Mouse (Mus musculus): Measurements from ENCODE around the gene Abhd4. TPM values are rescaled to one million over a fixed set of nuclear protein-coding genes. Genes with fewer than 3 reads are reported as not detected.

Abhd4 gene
- polyA plus RNA-seq, 1 experiment from 2014 or later: 40.2 TPM

GRCm38 (mm10) chr14:54219256-54219655 is 34.7 kb upstream of the Abhd4 start:
- ATAC-seq (ENCODE audit: low FRiP score, low TSS enrichment) (no peak), DNase-seq (ENCODE audit: low spot score) (no peak)
- H3K9ac ChIP-seq (ENCODE audit: low read length): no peak overlapping the region
- H3K4me3 ChIP-seq (ENCODE audit: low read depth, low read length): no peak overlapping the region
- 31% methylated on average over 8 of the region's 8 CpGs for WGBS
- H3K36me3 ChIP-seq (ENCODE audit: control insufficient read depth, insufficient read depth, low read length): no peaks in the 10 kb centered on the region
- H3K4me2 ChIP-seq (replicated peaks; ENCODE audit: low read depth): no peak overlapping the region
- no peaks in the 10 kb centered on the region for H3K9me3 ChIP-seq (ENCODE audit: control insufficient read depth, low read length)
- no peaks in the 10 kb centered on the region for H3K4me1 ChIP-seq (replicated peaks; ENCODE audit: control insufficient read depth, insufficient read depth)
- no peaks in the 10 kb centered on the region for H3K27me3 ChIP-seq (ENCODE audit: control insufficient read depth, insufficient read depth, low read length)
- TF ChIP-seq CTCF (IDR thresholded peaks at IDR 0.05; ENCODE audit: low read depth) (no peak), EP300 (optimal IDR thresholded peaks at IDR 0.05) (no peak)
- H3K27ac ChIP-seq (replicated peaks): no peak overlapping the region

- H3K36me3 ChIP-seq (ENCODE audit: control insufficient read depth, insufficient read depth, low read length): no peaks in the 10 kb centered on the region
- no peak for DNase-seq (ENCODE audit: low spot score)
- no peaks in the 10 kb centered on the region for H3K27me3 ChIP-seq (ENCODE audit: control insufficient read depth, insufficient read depth, low read length)
- TF ChIP-seq EP300 (optimal IDR thresholded peaks at IDR 0.05) (no peak), CTCF (IDR thresholded peaks at IDR 0.05; ENCODE audit: low read depth) (no peak)
- ATAC-seq (ENCODE audit: low FRiP score, low TSS enrichment): no peak
- no peak overlapping the region for H3K4me3 ChIP-seq (ENCODE audit: low read depth, low read length)
- no peaks in the 10 kb centered on the region for H3K9me3 ChIP-seq (ENCODE audit: control insufficient read depth, low read length)
- no peak overlapping the region for H3K27ac ChIP-seq (replicated peaks)
- 43% methylated on average over 7 of the region's 7 CpGs for WGBS
- H3K9ac ChIP-seq (ENCODE audit: low read length): no peak overlapping the region
- H3K4me2 ChIP-seq (replicated peaks; ENCODE audit: low read depth): no peak overlapping the region
- H3K4me1 ChIP-seq (replicated peaks; ENCODE audit: control insufficient read depth, insufficient read depth): peaks cover 3% of the 10 kb centered on the region; the same call in 1 of the 2 replicates
Observed at GRCm38 (mm10) chr14:54219849-54220248, 34.1 kb upstream of the Abhd4 start.

GRCm38 (mm10) chr14:54220726-54221494 is 33.1 kb upstream of the Abhd4 start:
- Histone ChIP-seq H3K4me1 (replicated peaks; ENCODE audit: control insufficient read depth, insufficient read depth) (peaks cover 3% of the 10 kb centered on the region; the same call in 1 of the 2 replicates), H3K27me3 (ENCODE audit: control insufficient read depth, insufficient read depth, low read length) (no peaks in the 10 kb centered on the region), H3K4me3 (ENCODE audit: low read depth, low read length) (no peak overlapping the region), H3K9me3 (ENCODE audit: control insufficient read depth, low read length) (no peaks in the 10 kb centered on the region), H3K27ac (replicated peaks) (no peak overlapping the region), H3K4me2 (replicated peaks; ENCODE audit: low read depth) (no peak overlapping the region), H3K9ac (ENCODE audit: low read length) (no peak overlapping the region), H3K36me3 (ENCODE audit: control insufficient read depth, insufficient read depth, low read length) (no peaks in the 10 kb centered on the region)
- ATAC-seq (ENCODE audit: low FRiP score, low TSS enrichment): no peak
- WGBS: 70% methylated on average over 8 of the region's 8 CpGs
- no peak for DNase-seq (ENCODE audit: low spot score)
- TF ChIP-seq CTCF (IDR thresholded peaks at IDR 0.05; ENCODE audit: low read depth): no peak
- no peak for TF ChIP-seq EP300 (optimal IDR thresholded peaks at IDR 0.05)

- H3K4me3 ChIP-seq (ENCODE audit: low read depth, low read length): no peak overlapping the region
- DNase-seq (ENCODE audit: low spot score) (no peak), ATAC-seq (ENCODE audit: low FRiP score, low TSS enrichment) (no peak)
- H3K27ac ChIP-seq (replicated peaks): no peak overlapping the region
- no peak overlapping the region for H3K4me2 ChIP-seq (replicated peaks; ENCODE audit: low read depth)
- H3K27me3 ChIP-seq (ENCODE audit: control insufficient read depth, insufficient read depth, low read length): no peaks in the 10 kb centered on the region
- WGBS: 97% methylated on average over 6 of the region's 6 CpGs
- H3K4me1 ChIP-seq (replicated peaks; ENCODE audit: control insufficient read depth, insufficient read depth): peaks cover 3% of the 10 kb centered on the region; the same call in 1 of the 2 replicates
- TF ChIP-seq CTCF (IDR thresholded peaks at IDR 0.05; ENCODE audit: low read depth) (no peak), EP300 (optimal IDR thresholded peaks at IDR 0.05) (no peak)
- no peak overlapping the region for H3K9ac ChIP-seq (ENCODE audit: low read length)
- H3K9me3 ChIP-seq (ENCODE audit: control insufficient read depth, low read length): no peaks in the 10 kb centered on the region
- no peaks in the 10 kb centered on the region for H3K36me3 ChIP-seq (ENCODE audit: control insufficient read depth, insufficient read depth, low read length)
Observed at GRCm38 (mm10) chr14:54221641-54222040, 32.3 kb upstream of the Abhd4 start.

DNA sequence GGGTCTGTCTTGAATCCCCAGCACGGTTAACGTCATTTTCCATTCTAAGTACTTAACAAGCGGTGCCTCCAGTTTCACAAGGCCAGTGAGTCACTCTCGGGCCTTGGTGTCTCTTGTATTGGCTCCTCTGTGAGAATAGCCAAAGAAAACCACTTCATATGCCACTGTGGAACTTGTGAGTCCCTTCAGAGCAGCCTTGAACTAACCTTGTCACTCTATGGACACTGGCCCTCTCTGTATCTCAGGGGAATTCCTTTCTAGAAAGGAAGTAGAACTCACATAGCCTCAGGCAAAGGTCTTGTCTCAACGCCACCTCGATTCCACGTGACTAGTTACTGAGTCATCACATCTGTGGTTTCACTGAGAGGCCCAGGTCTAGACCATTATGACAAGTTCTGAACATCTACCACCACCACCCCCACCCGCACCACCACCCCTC is 31.7 kb upstream of the Abhd4 start:
- no peak overlapping the region for H3K4me2 ChIP-seq (replicated peaks; ENCODE audit: low read depth)
- TF ChIP-seq EP300 (optimal IDR thresholded peaks at IDR 0.05) (no peak), CTCF (IDR thresholded peaks at IDR 0.05; ENCODE audit: low read depth) (no peak)
- H3K36me3 ChIP-seq (ENCODE audit: control insufficient read depth, insufficient read depth, low read length): no peaks in the 10 kb centered on the region
- WGBS: 60% methylated on average over 8 of the region's 8 CpGs
- DNase-seq (ENCODE audit: low spot score) (no peak), ATAC-seq (ENCODE audit: low FRiP score, low TSS enrichment) (peak; percentile 27; the same call in 1 of the 2 replicates)
- H3K4me3 ChIP-seq (ENCODE audit: low read depth, low read length): no peak overlapping the region
- no peaks in the 10 kb centered on the region for H3K9me3 ChIP-seq (ENCODE audit: control insufficient read depth, low read length)
- H3K27ac ChIP-seq (replicated peaks): no peak overlapping the region
- peaks cover 5% of the 10 kb centered on the region; the same call in 1 of the 2 replicates for H3K4me1 ChIP-seq (replicated peaks; ENCODE audit: control insufficient read depth, insufficient read depth)
- H3K27me3 ChIP-seq (ENCODE audit: control insufficient read depth, insufficient read depth, low read length): no peaks in the 10 kb centered on the region
- no peak overlapping the region for H3K9ac ChIP-seq (ENCODE audit: low read length)

Data from stomach, postnatal 0 days (tissue).